ENCODE assay signal across 13 mouse cellular contexts in the genomic region with DNA sequence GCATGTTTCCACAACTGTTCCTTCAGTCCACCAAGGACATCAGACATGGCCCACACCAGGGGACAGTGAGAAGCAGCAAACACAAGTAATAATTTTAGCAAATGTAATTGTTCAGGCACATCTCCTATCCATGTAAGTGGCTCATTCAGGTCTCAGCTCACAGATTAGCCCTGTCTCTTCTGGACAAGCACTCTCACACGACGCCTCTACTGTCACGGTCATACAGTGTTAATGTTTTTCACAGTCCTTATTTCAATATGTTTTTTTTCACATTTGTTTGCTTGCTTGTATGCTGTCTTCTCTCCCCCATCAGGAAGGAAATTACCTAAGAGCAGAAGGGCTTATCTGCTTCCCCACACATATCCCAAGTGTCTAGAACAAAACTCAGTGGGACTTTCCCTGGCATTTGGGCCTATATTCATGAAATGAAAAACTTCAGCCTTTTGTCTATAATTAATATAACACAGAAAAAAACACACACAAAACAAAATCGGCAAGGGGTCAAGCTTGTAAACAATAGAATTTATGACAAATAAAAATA.
"Had no signal": no experiment of that assay in that cellular context is flagged by ENCODE, and none has a peak within 500 bp of the region (broad histone marks: within the 10 kb centered on the region; RNA-seq: fewer than 3 reads in every experiment).

No protein-coding gene starts in this region.

- H3K27me3 ChIP-seq: liver, embryonic 15.5 days; megakaryocyte, embryonic 14.5 days; midbrain, embryonic 15.5 days; neural tube, embryonic 12.5 days had no signal

- H3K4me2 ChIP-seq: limb, embryonic 13.5 days; liver, embryonic 15.5 days; lung, embryonic 14.5 days; midbrain, embryonic 11.5 days; midbrain, embryonic 15.5 days; neural tube, embryonic 12.5 days had no signal

- H3K4me3 ChIP-seq: layer of hippocampus, adult 2 months; limb, embryonic 13.5 days; liver, embryonic 15.5 days; megakaryocyte, embryonic 14.5 days; midbrain, embryonic 15.5 days; neural tube, embryonic 12.5 days had no signal

- H3K9ac ChIP-seq: limb, embryonic 13.5 days; liver, embryonic 15.5 days; lung, embryonic 14.5 days; midbrain, embryonic 15.5 days; neural tube, embryonic 12.5 days had no signal

- ATAC-seq: midbrain, embryonic 15.5 days had no signal

- H3K36me3 ChIP-seq: limb, embryonic 13.5 days; liver, embryonic 15.5 days; midbrain, embryonic 15.5 days; neural tube, embryonic 12.5 days had no signal

- H3K27ac ChIP-seq: layer of hippocampus, adult 2 months; limb, embryonic 13.5 days; liver, embryonic 15.5 days; macrophage; midbrain, embryonic 15.5 days; neural tube, embryonic 12.5 days; stomach, postnatal 0 days had no signal

- H3K9me3 ChIP-seq: limb, embryonic 13.5 days; liver, embryonic 15.5 days; megakaryocyte, embryonic 14.5 days; midbrain, embryonic 15.5 days; neural tube, embryonic 12.5 days had no signal

- H3K4me1 ChIP-seq: liver, embryonic 15.5 days; midbrain, embryonic 15.5 days; neural tube, embryonic 12.5 days had no signal

- DNase-seq: kidney, postnatal 4 days; lung, embryonic 14.5 days; lung, postnatal 14 days; thymus, postnatal 4 days had no signal
